ENCODE assay signal across 9 mouse cellular contexts in genomic region chr6:42380416-42381144, GRCm38 (mm10). TPM values are rescaled to one million over a fixed set of nuclear protein-coding genes. Genes with fewer than 3 reads are reported as not detected.
DNase-seq lines count a peak whose midpoint lies in the region; ATAC-seq and TF ChIP-seq lines count a peak whose summit lies in the region.
"Had no signal": no experiment of that assay in that cellular context is flagged by ENCODE, and none has a peak within 500 bp of the region (broad histone marks: within the 10 kb centered on the region; RNA-seq: fewer than 3 reads in every experiment).

No protein-coding gene starts in this region.

- TF ChIP-seq CTCF in bone marrow, adult 2 months (IDR thresholded peaks at IDR 0.05; ENCODE audit: control insufficient read depth, insufficient read depth, low read length): peak; percentile 44

- H3K27ac ChIP-seq in bone marrow, adult 2 months (ENCODE audit: control insufficient read depth, insufficient read depth, low read depth, low read length, poor library complexity): no peak overlapping the region
- H3K27ac ChIP-seq in forebrain, embryonic 16.5 days (ENCODE audit: low read length): no peak overlapping the region

- WGBS in bone marrow, adult 2 months: 38% methylated on average over 8 of the region's 8 CpGs
- 2% methylated on average over 8 of the region's 8 CpGs for WGBS in forebrain, embryonic 16.5 days

- TF ChIP-seq POLR2A in bone marrow, adult 2 months (IDR thresholded peaks at IDR 0.05; ENCODE audit: borderline replicate concordance, control insufficient read depth, low read depth, low read length): no peak

- H3K4me1 ChIP-seq in bone marrow, adult 2 months (ENCODE audit: control insufficient read depth, insufficient read depth, low read length): no peaks in the 10 kb centered on the region
- H3K4me1 ChIP-seq in forebrain, embryonic 16.5 days (replicated peaks; ENCODE audit: control insufficient read depth, insufficient read depth, low read length): no peaks in the 10 kb centered on the region

- no peaks in the 10 kb centered on the region for H3K36me3 ChIP-seq in forebrain, embryonic 16.5 days (ENCODE audit: control insufficient read depth, insufficient read depth)

- H3K9me3 ChIP-seq in forebrain, embryonic 16.5 days (ENCODE audit: control insufficient read depth, low read length): no peaks in the 10 kb centered on the region

- H3K4me3 ChIP-seq in bone marrow, adult 2 months (replicated peaks; ENCODE audit: control insufficient read depth, low read depth, low read length): no peak overlapping the region
- no peak overlapping the region for H3K4me3 ChIP-seq in forebrain, embryonic 16.5 days (replicated peaks; ENCODE audit: low read length)

- H3K4me2 ChIP-seq in forebrain, embryonic 16.5 days (ENCODE audit: low read length): no peak overlapping the region

- no peak overlapping the region for H3K9ac ChIP-seq in forebrain, embryonic 16.5 days (replicated peaks; ENCODE audit: low read depth, low read length)

- peak; percentile 23 for DNase-seq in adrenal gland, postnatal 25 days
- DNase-seq in adrenal gland, adult 8-10 months: no peak
- DNase-seq in 3T3-L1 (ENCODE audit: low read depth, low spot score): peak; percentile 76
- peak; percentile 42 to 77 for DNase-seq in kidney, postnatal 36 days
- DNase-seq in layer of hippocampus, postnatal 36 days: no peak

- ATAC-seq in forebrain, embryonic 16.5 days: peak; percentile 49; the same call in 1 of the 2 replicates
- ATAC-seq in neutrophil, adult 5-6 weeks (ENCODE audit: extremely low read depth, insufficient number of reproducible peaks, low FRiP score, poor library complexity, severe bottlenecking): peak; percentile 70

- H3K27me3 ChIP-seq in forebrain, embryonic 16.5 days (replicated peaks; ENCODE audit: control insufficient read depth, insufficient read depth, low read length): no peaks in the 10 kb centered on the region

RNA-seq across cellular contexts. Expression of gene Epha1, which starts 7.5 kb away (rescaled TPM):
- 0.48 and 0.55 TPM in 2 replicates for total RNA-seq in adrenal gland, postnatal 25 days (2021)
- total RNA-seq in adrenal gland, adult 8-10 months (2022): 1 to 10 TPM in 2 of 4 experiments, under 1 TPM in 2; 0.46 to 1.6 (median 0.99) TPM
- polyA plus RNA-seq in bone marrow, adult 2 months (2011; ENCODE audit: insufficient read depth, insufficient read length, low replicate concordance, missing spikeins): not detected in 2 replicates
- 0.14 and 0.27 TPM in 2 replicates for polyA plus RNA-seq in forebrain, embryonic 16.5 days (2015; fragmentation: Nextera tagmentation; extraction: Ambion mirVana)
- 1.2 and 2.5 TPM in 2 replicates for total RNA-seq in neutrophil, adult 5-6 weeks (2017)
- total RNA-seq in layer of hippocampus, postnatal 36 days (2021): under 1 TPM in 1 of 2 experiments, not detected in 1; 0.15 TPM

RNA-seq across cellular contexts. Expression of gene Tas2r143, which starts 19.5 kb away (rescaled TPM):
- 7.4 and 11.8 TPM in 2 replicates for total RNA-seq in adrenal gland, postnatal 25 days (2021)
- total RNA-seq in adrenal gland, adult 8-10 months (2022): 1 to 10 TPM; 1.9 to 7.8 (median 3.5) TPM
- not detected in 2 replicates for polyA plus RNA-seq in bone marrow, adult 2 months (2011; ENCODE audit: insufficient read depth, insufficient read length, low replicate concordance, missing spikeins)
- not detected in 2 replicates for polyA plus RNA-seq in forebrain, embryonic 16.5 days (2015; fragmentation: Nextera tagmentation; extraction: Ambion mirVana)
- 7.2 and 12.5 TPM in 2 replicates for total RNA-seq in neutrophil, adult 5-6 weeks (2017)
- under 1 TPM in 1 of 2 experiments, not detected in 1; 0.40 TPM for total RNA-seq in layer of hippocampus, postnatal 36 days (2021)
- total RNA-seq: layer of hippocampus, adult 18-20 months had no signal

RNA-seq across cellular contexts. Expression of gene Tas2r135, which starts 24.7 kb away (rescaled TPM):
- total RNA-seq in adrenal gland, postnatal 25 days (2021): 7.3 and 9.4 TPM in 2 replicates
- total RNA-seq in adrenal gland, adult 8-10 months (2022): 1 to 10 TPM in 3 of 4 experiments, under 1 TPM in 1; 1.00 to 5.7 (median 2.6) TPM
- polyA plus RNA-seq in bone marrow, adult 2 months (2011; ENCODE audit: insufficient read depth, insufficient read length, low replicate concordance, missing spikeins): not detected in 2 replicates
- polyA plus RNA-seq in forebrain, embryonic 16.5 days (2015; fragmentation: Nextera tagmentation; extraction: Ambion mirVana): not detected in 2 replicates
- total RNA-seq in neutrophil, adult 5-6 weeks (2017): 7.4 and 12.2 TPM in 2 replicates
- not detected for total RNA-seq in layer of hippocampus, postnatal 36 days (2021)
- total RNA-seq: layer of hippocampus, adult 18-20 months had no signal

RNA-seq across cellular contexts. Expression of gene Zyx, which starts 31.1 kb away (rescaled TPM):
- total RNA-seq in adrenal gland, postnatal 25 days (2021): 105 and 140 TPM in 2 replicates
- total RNA-seq in adrenal gland, adult 8-10 months (2022): 100 to 1,000 TPM in 1 of 4 experiments, 10 to 100 TPM in 3; 78.9 to 118 (median 89.4) TPM
- polyA plus RNA-seq in bone marrow, adult 2 months (2011; ENCODE audit: insufficient read depth, insufficient read length, low replicate concordance, missing spikeins): 90.3 and 169 TPM in 2 replicates
- 33.6 and 37.1 TPM in 2 replicates for polyA plus RNA-seq in forebrain, embryonic 16.5 days (2015; fragmentation: Nextera tagmentation; extraction: Ambion mirVana)
- 327 and 356 TPM in 2 replicates for total RNA-seq in neutrophil, adult 5-6 weeks (2017)
- 10 to 100 TPM; 42.8 to 45.0 TPM for total RNA-seq in layer of hippocampus, postnatal 36 days (2021)

RNA-seq across cellular contexts. Expression of gene Tas2r126, which starts 53.8 kb away (rescaled TPM):
- total RNA-seq in adrenal gland, postnatal 25 days (2021): 4.2 and 5.6 TPM in 2 replicates
- 1 to 10 TPM in 2 of 4 experiments, under 1 TPM in 1, not detected in 1; 0.77 to 2.5 (median 2.4) TPM for total RNA-seq in adrenal gland, adult 8-10 months (2022)
- polyA plus RNA-seq in bone marrow, adult 2 months (2011; ENCODE audit: insufficient read depth, insufficient read length, low replicate concordance, missing spikeins): not detected in 2 replicates
- not detected in 2 replicates for polyA plus RNA-seq in forebrain, embryonic 16.5 days (2015; fragmentation: Nextera tagmentation; extraction: Ambion mirVana)
- 2.2 and 2.3 TPM in 2 replicates for total RNA-seq in neutrophil, adult 5-6 weeks (2017)
- not detected for total RNA-seq in layer of hippocampus, postnatal 36 days (2021)
- total RNA-seq: layer of hippocampus, adult 18-20 months had no signal

Comparison
In these comparisons a context has a peak if more than half of its experiments do, and no peak if none do; other contexts are left out.
1. DNase-seq: peak in adrenal gland, postnatal 25 days (single experiment), 3T3-L1 (single experiment) and kidney, postnatal 36 days (2 of 2); none in adrenal gland, adult 8-10 months (single experiment) and layer of hippocampus, postnatal 36 days (0 of 2).